Mouse (Mus musculus) CH12.LX (cell line): ENCODE measurements around the gene Abtb2.

Experiments used
- CTCF ChIP-seq, 2 experiments: IDR thresholded peaks in 1 of 2; conservative IDR thresholded peaks in 1 of 2; 2 replicates each; pipeline ENCODE4 v1.5.1; 2011 to 2012; ENCODE audit warnings: low read depth in 2 of 2, low read length in 2 of 2, improper control_type of control experiment in 1 of 2, inconsistent platforms in 1 of 2, mild to moderate bottlenecking in 1 of 2, moderate library complexity in 1 of 2
- PAX5 ChIP-seq: IDR thresholded peaks from 2 replicates; pipeline ENCODE4 v1.6.1; 2012; ENCODE audit warnings: low read length, inconsistent platforms, mixed read lengths
- POLR2AphosphoS2 ChIP-seq: IDR thresholded peaks from 2 replicates; pipeline ENCODE4 v1.6.1; 2011; ENCODE audit warnings: low read depth, low read length, improper control_type of control experiment
- TCF12 ChIP-seq: IDR thresholded peaks from 2 replicates; pipeline ENCODE4 v1.6.1; 2014; ENCODE audit warnings: low read depth, mild to moderate bottlenecking, inconsistent platforms, low read length, improper control_type of control experiment
- ZC3H11A ChIP-seq: IDR thresholded peaks from 2 replicates; pipeline ENCODE4 v1.6.1; 2012; ENCODE audit warnings: low read depth, mild to moderate bottlenecking, inconsistent platforms, low read length, improper control_type of control experiment

- TF ChIP-seq TCF12 (no peak), POLR2AphosphoS2 (no peak), ZC3H11A (no peak), PAX5 (no peak), CTCF (conservative IDR thresholded peaks at IDR 0.05 in 1 of 2, IDR thresholded peaks at IDR 0.05 in 1 of 2; ENCODE audit: low read depth in 2 of 2, low read length in 2 of 2) (no peak)
Observed at GRCm38 (mm10) chr2:103672573-103673119, 106.5 kb downstream of the Abtb2 start.
